Mouse (Mus musculus): ENCODE data around the gene Fcrls.

- TF ChIP-seq GATA1 (IDR thresholded peaks at IDR 0.05; ENCODE audit: low read length), result no peak
- no peak for TF ChIP-seq TAL1 (IDR thresholded peaks at IDR 0.05; ENCODE audit: low read length)
Measured at GRCm38 (mm10) chr3:87309922-87310321, 46.4 kb upstream of the Fcrls start.

All from erythroblast, embryonic 14.5 days (primary cell).